Mouse (Mus musculus) liver, embryonic 15.5 days (tissue): ENCODE measurements around the gene Chd1l. TPM values are rescaled to one million over a fixed set of nuclear protein-coding genes. Genes with fewer than 3 reads are reported as not detected.

Experiments used
- ATAC-seq: fragments of 200-750 bp; cut with Nextera tagmentation; 2 replicates; pipeline ENCODE4 v1.8.0; 2017; ENCODE audit warnings: moderate number of reproducible peaks, mild to moderate bottlenecking, moderate library complexity; ENCODE audit not compliant: insufficient read depth
- H3K27ac ChIP-seq: fragments of 300-500 bp; sonication (generic); replicated peaks from 2 replicates; pipeline ENCODE4 v1.5.1; 2015; ENCODE audit warnings: mild to moderate bottlenecking, inconsistent platforms
- H3K27me3 ChIP-seq: fragments of 300-500 bp; sonication (generic); 2 replicates; pipeline ENCODE4 v1.6.1; 2015; ENCODE audit warnings: mild to moderate bottlenecking, inconsistent platforms
- H3K36me3 ChIP-seq: fragments of 300-500 bp; sonication (generic); replicated peaks from 2 replicates; pipeline ENCODE4 v1.6.1; 2015; ENCODE audit warnings: moderate library complexity, mild to moderate bottlenecking, inconsistent platforms
- H3K4me1 ChIP-seq: fragments of 300-500 bp; sonication (generic); replicated peaks from 2 replicates; pipeline ENCODE4 v1.6.1; 2015; ENCODE audit warnings: inconsistent platforms
- H3K4me2 ChIP-seq: fragments of 300-500 bp; sonication (generic); 2 replicates; pipeline ENCODE4 v1.6.1; 2015; ENCODE audit warnings: moderate library complexity, mild to moderate bottlenecking, inconsistent platforms
- H3K4me3 ChIP-seq: fragments of 300-500 bp; sonication (generic); replicated peaks from 2 replicates; pipeline ENCODE4 v1.5.1; 2015; ENCODE audit warnings: mild to moderate bottlenecking, inconsistent platforms
- H3K9ac ChIP-seq: fragments of 300-500 bp; sonication (generic); 2 replicates; pipeline ENCODE4 v1.6.1; 2015; ENCODE audit warnings: moderate library complexity, mild to moderate bottlenecking, inconsistent platforms
- H3K9me3 ChIP-seq: fragments of 300-500 bp; sonication (generic); replicated peaks from 2 replicates; pipeline ENCODE4 v1.6.1; 2016; ENCODE audit warnings: inconsistent platforms
- WGBS: fragments of 180-500 bp; shearing (Covaris S2); methylation state at CpG from one replicate; pipeline ENCODE4 v1.1.7; 2015; ENCODE audit warnings: mixed read lengths; ENCODE audit not compliant: insufficient replicate concordance; 5-methylcytosine and 5-hydroxymethylcytosine counted together
- polyA plus RNA-seq: library from polyadenylated mRNA; unstranded; fragments of >200 nt; fragmentation: Nextera tagmentation; extraction: Ambion mirVana; gene quantifications from 2 replicates; pipeline ENCODE4 v1.2.1, GENCODE M21; 2015

The Chd1l gene
- polyA plus RNA-seq, 1 experiment from 2014 or later: 10.2 TPM

DNA sequence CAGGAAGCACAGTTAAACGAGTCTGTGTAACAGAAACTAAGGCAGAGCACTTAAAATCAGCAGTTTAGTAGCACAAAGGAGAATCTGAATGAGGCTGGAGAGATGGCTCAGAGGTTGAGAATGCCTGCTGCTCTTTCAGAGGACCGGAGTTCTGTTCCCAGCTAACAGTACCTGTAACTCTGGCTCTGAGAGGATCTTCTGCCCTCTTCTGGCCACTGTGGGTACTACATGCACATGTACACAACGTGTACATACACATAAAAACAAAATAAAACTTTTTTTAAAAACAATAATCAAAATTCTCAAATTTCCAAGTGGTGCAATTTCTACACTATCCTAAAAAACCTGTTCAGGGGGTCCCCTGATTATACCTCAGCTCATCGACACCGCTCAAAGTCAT is 85.2 kb downstream of the Chd1l start:
- Histone ChIP-seq H3K4me3 (no peak overlapping the region), H3K4me2 (no peak overlapping the region), H3K9ac (no peak overlapping the region), H3K27ac (no peak overlapping the region), H3K36me3 (no peaks in the 10 kb centered on the region), H3K9me3 (no peaks in the 10 kb centered on the region), H3K27me3 (no peaks in the 10 kb centered on the region), H3K4me1 (no peaks in the 10 kb centered on the region)
- ATAC-seq: no peak
- 67% methylated on average over 5 of the region's 5 CpGs for WGBS

DNA sequence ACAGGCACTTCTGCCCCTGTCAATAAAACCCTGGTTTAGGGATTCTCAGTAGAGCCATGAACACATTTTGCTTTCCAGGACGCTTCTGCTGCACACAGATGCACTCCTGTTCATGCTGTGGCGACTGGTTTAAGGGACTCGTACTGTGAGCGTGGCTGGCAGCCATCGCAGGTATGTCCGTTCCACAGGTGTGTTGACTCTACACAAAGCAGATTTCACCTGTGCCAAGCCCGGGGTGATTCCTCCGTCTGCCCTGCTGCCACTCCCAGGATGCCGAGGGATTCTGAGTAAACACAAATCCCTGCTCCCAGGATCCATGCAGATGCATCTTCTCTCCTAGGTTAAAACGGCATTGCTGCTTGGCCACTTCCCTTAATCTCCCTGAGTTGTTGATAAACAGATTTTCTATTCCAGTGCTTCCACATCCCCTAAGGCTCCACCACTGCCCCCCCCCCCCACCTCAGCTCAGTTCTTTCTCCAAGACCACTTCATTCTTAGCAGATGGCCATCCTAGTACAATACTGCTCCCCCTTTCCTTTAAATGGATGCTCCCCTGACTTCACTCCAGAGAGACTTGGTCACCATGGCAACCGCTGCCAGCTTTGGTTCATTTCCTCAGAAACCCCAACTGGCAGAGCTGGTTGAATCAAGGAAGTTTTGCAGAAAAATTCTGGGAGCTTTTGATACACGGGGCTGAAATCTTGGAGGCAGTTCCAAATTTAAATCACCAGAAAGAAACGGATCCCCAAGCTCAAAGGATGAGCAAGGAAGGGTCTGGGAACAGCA is 87.9 kb downstream of the Chd1l start:
- Histone ChIP-seq H3K36me3 (no peaks in the 10 kb centered on the region), H3K4me3 (no peak overlapping the region), H3K9ac (no peak overlapping the region), H3K9me3 (no peaks in the 10 kb centered on the region), H3K4me2 (no peak overlapping the region), H3K4me1 (no peaks in the 10 kb centered on the region), H3K27me3 (no peaks in the 10 kb centered on the region), H3K27ac (no peak overlapping the region)
- WGBS: 64% methylated on average over 13 of the region's 13 CpGs
- no peak for ATAC-seq

DNA sequence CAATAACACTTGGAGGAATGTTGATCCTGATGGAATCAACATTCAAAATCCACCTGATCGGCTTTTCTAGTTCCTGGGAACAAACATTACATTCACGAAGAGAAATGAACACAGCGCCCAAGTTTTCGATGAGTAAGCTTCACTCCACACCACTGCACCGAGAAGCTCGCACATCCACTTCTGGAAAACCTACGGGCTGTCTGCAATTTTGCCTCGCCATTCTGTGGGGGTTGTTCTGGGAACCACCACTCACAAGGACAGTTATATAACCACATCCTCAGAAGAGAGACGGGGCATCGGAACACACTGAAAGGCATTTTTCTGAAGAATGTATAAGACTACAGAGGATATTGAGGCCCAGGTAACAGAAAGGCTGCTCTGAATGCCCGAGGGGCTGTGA is 90.1 kb downstream of the Chd1l start:
- H3K4me1 ChIP-seq: no peaks in the 10 kb centered on the region
- H3K27ac ChIP-seq: no peak overlapping the region
- WGBS: 80% methylated on average over 11 of the region's 11 CpGs
- H3K4me3 ChIP-seq: no peak overlapping the region
- no peak for ATAC-seq
- H3K9ac ChIP-seq: no peak overlapping the region
- no peaks in the 10 kb centered on the region for H3K9me3 ChIP-seq
- no peaks in the 10 kb centered on the region for H3K36me3 ChIP-seq
- H3K4me2 ChIP-seq: no peak overlapping the region
- no peaks in the 10 kb centered on the region for H3K27me3 ChIP-seq

- H3K27me3 ChIP-seq: no peaks in the 10 kb centered on the region
- no peak overlapping the region for H3K4me2 ChIP-seq
- no peak overlapping the region for H3K27ac ChIP-seq
- H3K4me3 ChIP-seq: no peak overlapping the region
- no peaks in the 10 kb centered on the region for H3K36me3 ChIP-seq
- ATAC-seq: no peak
- WGBS: 61% methylated on average over 3 of the region's 3 CpGs
- no peaks in the 10 kb centered on the region for H3K9me3 ChIP-seq
- H3K9ac ChIP-seq: no peak overlapping the region
- H3K4me1 ChIP-seq: no peaks in the 10 kb centered on the region
Measured at GRCm38 (mm10) chr3:97512296-97512695, 97.7 kb downstream of the Chd1l start.

Other genes starting within 250 kb of the Chd1l start
- not detected in 2 replicates for gene Olfr1402, start 188.2 kb downstream of the Chd1l start, polyA plus RNA-seq
- 19.6 and 20.7 TPM in 2 replicates for gene Fmo5, start 18.6 kb upstream of the Chd1l start, polyA plus RNA-seq
- 1.6 TPM in 2 replicates for gene Prkab2, start 48.0 kb upstream of the Chd1l start, polyA plus RNA-seq
- not detected in 2 replicates for gene Gm17651, start 64.5 kb upstream of the Chd1l start, polyA plus RNA-seq